Mouse (Mus musculus) heart, postnatal 25 days (tissue): ENCODE results near the gene Tfpt. TPM values are rescaled to one million over a fixed set of nuclear protein-coding genes. Genes with fewer than 3 reads are reported as not detected.
"Not testable (repeated sequence)": the region's sequence is repeated elsewhere in the genome, so short reads cannot be mapped to it uniquely, and the experiment has no call there.

Experiments
- DNase-seq: peaks from one replicate; pipeline ENCODE4 v3.0.0; 2022; ENCODE audit warnings: low spot score
- intact Hi-C: fragments of 180-260 bp; cut with DNase I; formaldehyde crosslinking; loops from one replicate; pipeline ENCODE4 v1.15.1; 2025
- microRNA-seq: library from miRNA; unstranded; fragments of <30 nt; microRNA quantifications from one replicate; pipeline ENCODE4 v1.2.0, GENCODE M21; 2022
- total RNA-seq, 2 experiments: library from RNA; stranded (reverse); gene quantifications; 2 replicates each; pipeline ENCODE4 v1.2.3; 2021

Tfpt gene
- total RNA-seq, 2 experiments from 2014 or later, result 16.9 to 20.0 TPM

DNA sequence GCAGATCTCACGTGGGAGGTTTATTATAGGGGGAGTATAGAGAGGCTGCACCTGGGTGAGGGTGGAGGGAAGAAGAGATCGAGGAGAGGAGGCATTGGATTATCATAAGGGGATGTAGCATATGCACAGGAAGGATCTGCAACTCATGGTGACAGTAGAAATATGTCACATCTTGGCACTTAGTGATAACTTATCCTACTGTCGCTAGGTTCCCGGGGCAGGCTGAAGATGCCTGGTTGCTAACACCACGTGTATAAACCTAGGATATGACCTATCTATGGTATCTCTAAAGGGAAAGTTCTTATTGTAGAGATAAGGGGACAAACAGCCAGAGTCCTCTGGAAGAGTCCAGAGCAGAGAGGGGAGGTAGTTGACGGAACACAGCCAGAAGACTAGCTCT lies 44.0 kb downstream of the Tfpt start:
- no peak for DNase-seq
- intact Hi-C loops, result no loop called here

DNA sequence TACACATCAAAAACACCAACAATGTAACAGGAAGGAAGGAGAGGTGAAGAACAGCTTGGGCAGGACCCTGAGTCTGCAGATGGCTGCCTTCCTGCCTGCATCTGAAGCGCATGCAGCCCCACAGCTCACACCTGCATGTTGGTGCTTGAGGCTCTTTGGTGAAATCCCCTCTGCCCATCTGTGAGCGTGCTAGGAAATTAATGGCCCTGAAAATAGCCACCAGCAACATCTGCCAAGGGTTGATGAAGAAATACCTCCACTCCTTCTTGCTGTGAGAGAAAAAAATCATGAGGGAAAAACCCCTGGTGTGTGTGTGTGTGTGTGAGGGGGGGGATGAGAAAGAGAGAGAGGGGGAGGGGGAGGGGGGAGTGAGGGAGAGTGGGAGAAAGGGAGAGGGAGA lies 49.7 kb downstream of the Tfpt start:
- DNase-seq, result no peak
- intact Hi-C loops, result no loop called here

DNA sequence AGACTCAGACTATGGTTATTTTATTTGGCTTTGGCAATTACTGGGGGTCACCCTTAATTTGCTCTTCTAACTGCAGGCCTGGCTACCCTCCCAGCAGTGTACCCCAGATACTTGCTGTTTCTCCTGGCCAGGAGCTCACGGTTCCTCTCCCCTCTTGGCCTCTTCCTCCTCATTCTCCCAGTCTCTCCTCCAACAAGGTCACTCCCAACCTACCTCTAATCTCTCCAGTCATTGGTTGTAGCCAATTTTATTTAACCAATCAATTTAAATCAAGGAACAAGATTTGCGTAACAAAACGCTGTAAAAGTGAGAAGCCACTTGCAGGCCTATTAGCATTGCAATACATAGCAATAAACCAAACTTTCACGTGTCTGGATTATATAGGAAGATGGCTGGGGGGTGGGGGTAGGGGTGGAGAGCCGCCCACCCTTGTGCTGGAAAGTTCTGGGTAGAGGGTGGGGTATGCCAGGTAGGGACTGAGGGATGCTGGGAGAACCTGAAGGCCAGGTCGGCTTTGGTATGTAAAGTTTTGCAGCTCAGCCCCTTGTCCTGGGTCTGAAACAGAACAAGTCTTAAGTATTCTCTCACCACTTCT lies 50.7 kb downstream of the Tfpt start:
- no peak for DNase-seq
- intact Hi-C loops, result no loop called here

DNA sequence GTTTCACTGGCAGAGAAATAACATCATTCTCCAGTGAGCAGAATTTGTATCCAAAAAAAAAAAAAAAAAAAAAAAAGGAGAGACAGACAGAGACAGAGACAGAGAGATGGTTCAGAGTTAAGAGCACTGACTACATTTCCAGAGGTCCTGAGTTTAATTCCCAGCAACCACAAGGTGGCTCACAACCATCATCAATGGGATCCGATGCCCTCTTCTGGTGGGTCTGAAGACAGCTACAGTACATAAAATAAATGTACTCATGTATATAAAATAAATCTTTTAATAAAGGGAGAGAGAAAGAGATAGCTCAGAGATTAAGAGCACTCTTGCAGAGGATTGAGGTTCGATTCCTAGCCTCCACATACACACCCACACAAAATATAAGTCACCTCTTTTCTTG lies 51.5 kb downstream of the Tfpt start:
- no peak for DNase-seq
- intact Hi-C loops, result no loop called here

DNA sequence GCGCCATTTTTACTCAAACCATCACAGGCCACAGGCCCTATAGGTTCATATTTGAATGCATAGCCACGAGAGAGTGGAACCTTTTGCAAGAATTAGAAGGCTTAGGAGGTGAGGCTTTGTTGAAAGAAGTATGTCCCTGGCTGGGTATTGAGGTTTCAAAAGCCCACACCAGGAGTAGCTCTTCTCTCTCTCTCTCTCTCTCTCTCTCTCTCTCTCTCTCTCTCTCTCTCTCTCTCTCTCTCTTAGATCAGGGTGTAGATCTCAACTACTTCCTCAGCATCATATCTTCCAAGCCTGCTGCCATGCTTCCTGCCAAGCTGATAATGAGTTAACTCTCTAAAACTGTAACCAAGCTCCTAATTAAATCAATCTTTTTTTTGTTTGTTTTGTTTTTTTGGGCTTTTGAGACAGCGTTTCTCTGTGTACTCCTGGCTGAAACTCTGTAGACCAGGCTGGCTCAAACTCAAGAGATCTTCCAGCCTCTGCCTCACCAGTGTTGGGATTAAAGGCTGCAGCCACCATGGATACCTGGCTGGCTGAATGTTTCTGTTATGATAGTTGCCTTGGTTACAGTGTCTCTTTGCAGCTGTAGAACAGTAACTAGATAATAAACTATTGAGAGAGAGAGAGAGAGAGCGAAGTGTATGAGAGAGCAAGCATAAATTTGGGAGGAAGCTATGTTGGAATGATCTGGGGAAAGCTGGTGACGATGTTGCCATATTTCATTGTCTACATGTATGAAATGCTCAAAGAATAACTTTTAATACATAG lies 53.2 kb downstream of the Tfpt start:
- intact Hi-C loops, result no loop called here
- no peak for DNase-seq

DNA sequence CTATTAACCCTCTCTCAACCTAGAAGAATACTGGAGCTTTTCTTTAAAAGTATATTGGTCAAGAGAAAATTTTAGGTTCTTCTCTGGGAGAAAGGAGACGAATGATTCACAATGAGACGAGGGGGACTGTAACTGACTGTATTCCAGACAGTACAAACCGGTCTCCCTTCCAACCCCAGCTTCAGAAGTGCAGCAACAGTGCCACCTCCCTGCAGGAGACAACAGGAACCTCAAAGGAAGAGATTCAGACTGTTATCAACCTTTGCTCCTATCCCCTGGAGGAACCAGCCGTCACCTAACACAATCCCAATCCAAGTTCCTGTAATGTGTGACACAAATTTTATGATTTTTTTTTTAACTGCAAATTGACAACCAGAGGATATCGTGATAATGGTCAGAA lies 55.5 kb downstream of the Tfpt start:
- no peak for DNase-seq
- intact Hi-C loops, result no loop called here

DNA sequence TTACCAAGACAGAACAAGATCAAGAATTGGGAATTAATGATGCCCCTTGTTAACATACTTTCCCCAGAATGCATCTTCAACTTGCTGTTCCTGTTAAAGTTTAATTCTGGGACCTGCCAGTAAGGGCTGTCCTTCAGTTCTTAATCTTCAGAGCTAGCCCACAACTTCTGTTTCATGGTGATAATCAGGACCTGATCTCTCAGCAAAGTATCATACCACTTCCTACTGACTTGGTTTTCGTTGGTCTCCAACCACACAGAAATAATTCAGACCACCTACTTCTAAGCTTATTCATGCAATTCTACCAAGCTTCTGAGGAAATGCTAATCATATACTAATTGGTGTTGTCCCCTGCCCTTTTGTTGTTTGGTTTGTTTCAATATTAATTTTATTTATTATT lies 57.9 kb downstream of the Tfpt start:
- intact Hi-C loops, result no loop called here
- DNase-seq, result no peak

DNA sequence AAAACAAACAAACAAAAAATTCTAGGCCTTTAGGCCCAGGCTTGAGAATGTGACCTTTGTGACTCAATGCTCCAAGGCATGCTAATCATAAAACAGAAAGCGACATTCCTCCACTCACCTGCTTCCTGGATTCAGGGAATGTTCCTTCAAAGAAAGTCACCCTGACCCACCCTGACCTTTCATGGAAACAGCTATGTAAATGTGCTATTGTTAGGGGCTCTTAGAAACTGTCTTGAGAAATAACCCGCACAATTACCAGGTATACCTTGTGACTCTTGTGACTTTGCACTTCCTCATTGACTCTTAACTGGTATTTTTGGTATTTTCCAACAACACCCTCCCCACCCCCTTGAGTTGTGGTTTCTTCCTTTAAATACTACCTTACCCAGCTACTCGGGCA lies 59.1 kb downstream of the Tfpt start:
- intact Hi-C loops, DNase-seq: not testable (repeated sequence)

Small RNAs within 50 kb of the gene (microRNA-seq; reads per million reads assigned to microRNA genes)
- not detected for gene Gm25100
- gene Mir3572, result 0.83 reads per million

Other genes with a start within 250 kb of the Tfpt start
- gene Cacng8, start 239.2 kb downstream of the Tfpt start, total RNA-seq, result not detected
- gene Cacng6, start 205.7 kb downstream of the Tfpt start, total RNA-seq, result under 1 TPM; 0.45 to 0.70 TPM
- gene Tarm1, start 127.3 kb downstream of the Tfpt start, total RNA-seq, result not detected
- under 1 TPM; 0.13 to 0.20 TPM for gene Oscar, start 13.8 kb downstream of the Tfpt start, total RNA-seq
- 1,000 to 10,000 TPM; 1,735 to 1,752 TPM for gene Ndufa3, start 12.6 kb downstream of the Tfpt start, total RNA-seq
- 10 to 100 TPM; 22.2 to 25.1 TPM for gene Prpf31, start 56 bp upstream of the Tfpt start, total RNA-seq
- gene Cnot3, start 15.3 kb upstream of the Tfpt start, total RNA-seq, result 10 to 100 TPM; 24.7 to 30.6 TPM
- gene Leng1, start 35.9 kb upstream of the Tfpt start, total RNA-seq, result 10 to 100 TPM; 10.0 to 11.4 TPM
- under 1 TPM; 0.45 to 0.83 TPM for gene Tmc4, start 47.6 kb upstream of the Tfpt start, total RNA-seq
- gene Tsen34, start 62.9 kb upstream of the Tfpt start, total RNA-seq, result 10 to 100 TPM; 68.3 to 73.4 TPM
- gene Mboat7, start 63.6 kb upstream of the Tfpt start, total RNA-seq, result 10 to 100 TPM; 17.1 to 17.9 TPM
- gene Rps9, start 74.1 kb upstream of the Tfpt start, total RNA-seq, result 100 to 1,000 TPM; 589 to 617 TPM
- 1 to 10 TPM; 1.3 to 2.1 TPM for gene Pirb, start 90.5 kb upstream of the Tfpt start, total RNA-seq
- gene Gm15448, start 195.8 kb upstream of the Tfpt start, total RNA-seq, result under 1 TPM; 0.20 to 0.39 TPM
- under 1 TPM; 0.23 to 0.56 TPM for gene Pira2, start 215.1 kb upstream of the Tfpt start, total RNA-seq